Mouse (Mus musculus): ENCODE measurements around the gene Natd1.

Gene Natd1

GRCm38 (mm10) chr11:60931869-60932481 lies 17.4 kb upstream of the Natd1 start, which contains the start of gene Map2k3:
Gene Map2k3, plus strand, starts transcription at chr11:60932033.
- DNase-seq, result peak; percentile 98 to 99

GRCm38 (mm10) chr11:60931282-60931868 lies 16.8 kb upstream of the Natd1 start:
- DNase-seq, result peak; percentile 48 to 72

GRCm38 (mm10) chr11:60930724-60931281 lies 16.3 kb upstream of the Natd1 start:
- no peak for DNase-seq

GRCm38 (mm10) chr11:60927264-60927663 lies 12.7 kb upstream of the Natd1 start:
- DNase-seq, result peak; percentile 96 to 97

GRCm38 (mm10) chr11:60924981-60925380 lies 10.4 kb upstream of the Natd1 start:
- no peak for DNase-seq

- DNase-seq, result no peak
Observed at GRCm38 (mm10) chr11:60924498-60924897, 9.9 kb upstream of the Natd1 start.

- DNase-seq, result no peak
Observed at GRCm38 (mm10) chr11:60922964-60923363, 8.4 kb upstream of the Natd1 start.

GRCm38 (mm10) chr11:60922195-60922594 lies 7.6 kb upstream of the Natd1 start:
- no peak for DNase-seq

- no peak for DNase-seq
Observed at GRCm38 (mm10) chr11:60920021-60920420, 5.5 kb upstream of the Natd1 start.

GRCm38 (mm10) chr11:60915201-60915600 lies 651 bp upstream of the Natd1 start:
- DNase-seq, result no peak

GRCm38 (mm10) chr11:60913301-60914196 lies 1.0 kb downstream of the Natd1 start:
- peak; percentile 96 to 97 for DNase-seq

GRCm38 (mm10) chr11:60912525-60912973 lies 2.0 kb downstream of the Natd1 start:
- peak in 1 of 2 experiments; percentile 58 for DNase-seq

- DNase-seq, result no peak
Observed at GRCm38 (mm10) chr11:60909626-60910025, 4.9 kb downstream of the Natd1 start.

- no peak for DNase-seq
Observed at GRCm38 (mm10) chr11:60908073-60908472, 6.5 kb downstream of the Natd1 start.

- peak in 1 of 2 experiments; percentile 52 for DNase-seq
Observed at GRCm38 (mm10) chr11:60906449-60906848, 8.1 kb downstream of the Natd1 start.

- peak in 1 of 2 experiments; percentile 55 for DNase-seq
Observed at GRCm38 (mm10) chr11:60905407-60906120, 9.0 kb downstream of the Natd1 start.

GRCm38 (mm10) chr11:60903661-60904061 lies 10.9 kb downstream of the Natd1 start:
- peak; percentile 41 to 72 for DNase-seq

GRCm38 (mm10) chr11:60902486-60902885 lies 12.1 kb downstream of the Natd1 start:
- DNase-seq, result peak; percentile 66 to 84

GRCm38 (mm10) chr11:60902001-60902400 lies 12.5 kb downstream of the Natd1 start:
- DNase-seq, result peak in 1 of 2 experiments; percentile 67

GRCm38 (mm10) chr11:60895915-60896314 lies 18.6 kb downstream of the Natd1 start:
- DNase-seq, result no peak

GRCm38 (mm10) chr11:60890744-60891143 lies 23.8 kb downstream of the Natd1 start:
- DNase-seq, result no peak

GRCm38 (mm10) chr11:60890286-60890685 lies 24.3 kb downstream of the Natd1 start:
- peak; percentile 46 to 51 for DNase-seq

Data from kidney, postnatal 25 days (tissue).